Mouse (Mus musculus) left cerebral cortex, postnatal 14 days (tissue): ENCODE measurements around the gene Phf12. TPM values are rescaled to one million over a fixed set of nuclear protein-coding genes. Genes with fewer than 3 reads are reported as not detected.
A peak's percentile ranks its signal among the peaks of the same experiment; 100 is the strongest.

Experiments
- DNase-seq, 2 experiments: peaks; one replicate each; pipeline ENCODE4 v3.0.0; 2021 to 2022; ENCODE audit warnings: low spot score in 2 of 2, mixed read lengths in 1 of 2
- intact Hi-C: fragments of 180-260 bp; cut with DNase I; formaldehyde crosslinking; loops from one replicate; pipeline ENCODE4 v1.15.1; 2025
- microRNA-seq, 2 experiments: library from miRNA; unstranded; fragments of <30 nt; microRNA quantifications; one replicate each; pipeline ENCODE4 v1.2.0; 2022
- total RNA-seq, 2 experiments: library from RNA; stranded (reverse); gene quantifications; 2 replicates each; pipeline ENCODE4 v1.2.3; 2021

The Phf12 gene
- total RNA-seq, 2 experiments from 2014 or later = 45.5 to 48.3 TPM

DNA sequence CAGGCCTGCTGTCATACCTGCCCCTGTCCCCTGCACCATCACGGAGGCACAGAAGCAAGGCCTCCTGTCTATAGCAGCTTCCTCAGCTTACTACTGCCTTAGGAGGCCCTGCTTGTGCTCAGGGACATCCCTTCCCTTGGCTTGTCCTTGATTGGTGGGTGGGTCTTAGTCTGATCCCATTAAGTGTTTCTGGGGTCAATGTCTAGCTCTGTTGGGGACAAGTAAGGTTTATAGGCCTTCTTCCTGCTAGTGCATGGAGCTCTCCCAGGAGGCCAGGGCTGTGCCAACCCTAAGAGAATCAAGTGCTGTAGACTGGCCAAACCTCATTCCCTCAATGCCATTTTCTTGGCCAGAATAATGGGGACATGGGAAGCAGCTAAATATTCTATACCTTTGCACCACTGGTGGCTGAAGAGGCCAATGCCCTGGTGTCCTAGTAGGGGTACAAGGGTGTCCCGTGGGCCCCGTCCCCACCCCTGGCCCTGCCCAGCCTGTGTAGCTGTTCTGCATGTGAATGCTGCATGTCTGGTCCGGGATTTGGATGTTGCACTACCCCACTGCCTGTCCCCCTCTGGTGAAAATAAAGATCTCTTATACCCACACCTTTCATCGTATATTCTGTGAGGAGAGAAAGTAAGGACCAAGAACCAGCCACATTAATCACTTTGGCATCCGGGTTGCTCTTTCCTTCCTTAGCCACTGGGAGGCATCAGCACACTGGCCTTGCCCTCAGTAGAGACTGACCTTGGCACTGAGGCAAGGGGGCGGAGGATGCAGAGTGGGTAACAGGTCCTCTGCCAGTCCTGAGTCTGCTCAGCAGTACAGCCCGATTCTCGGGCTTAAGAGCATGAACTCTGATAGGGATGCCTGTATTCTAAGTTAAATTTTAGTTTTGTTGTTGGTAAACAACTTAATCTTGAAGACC, 77.5 kb downstream of the Phf12 start:
- DNase-seq = peak; percentile 64 to 67

DNA sequence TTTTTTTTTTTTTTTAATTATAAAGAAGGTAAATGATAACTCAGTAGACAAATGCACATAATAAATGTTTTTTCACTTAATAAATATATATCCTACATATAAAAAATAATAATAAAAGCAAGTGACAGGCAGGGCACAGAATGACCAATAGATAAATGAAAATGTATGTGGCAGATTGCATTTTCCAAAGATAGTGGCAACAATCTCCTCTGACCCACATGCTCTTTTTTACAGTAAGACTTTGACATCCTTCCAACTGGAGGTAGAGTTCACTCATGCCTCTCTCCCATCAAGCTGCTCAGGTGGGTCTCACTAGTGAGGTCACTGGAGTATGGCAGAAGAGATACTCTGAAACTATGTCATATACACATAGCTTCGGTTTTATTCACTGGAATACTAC, 80.0 kb downstream of the Phf12 start:
- no peak for DNase-seq
- intact Hi-C loops = no loop called here

More for the DNA sequence above, 77.5 kb downstream of the Phf12 start:
- intact Hi-C loops = loop anchor here (1.0 kb wide), 1 partner anchor 118 kb away; no protein-coding TSS in a partner anchor

DNA sequence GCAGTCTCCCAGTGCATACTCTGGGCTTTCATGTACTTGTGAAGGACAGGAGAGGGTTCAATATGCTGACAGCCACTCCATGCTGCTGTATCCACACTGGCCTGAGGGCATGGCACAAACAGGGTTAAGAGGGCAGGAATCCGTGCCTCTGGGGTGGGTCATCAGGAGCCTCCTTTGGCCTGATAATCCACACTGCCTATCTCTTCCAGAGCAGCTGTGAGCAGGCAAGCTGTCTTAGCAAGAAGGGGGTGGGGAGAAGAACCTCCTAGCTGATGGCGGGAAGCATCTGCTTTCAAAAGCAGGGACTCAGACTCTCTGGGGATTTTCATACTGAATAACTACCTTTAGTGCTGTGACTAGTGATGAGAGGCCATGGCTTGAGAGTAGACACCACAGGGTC, 83.4 kb downstream of the Phf12 start:
- intact Hi-C loops = no loop called here
- DNase-seq = no peak

DNA sequence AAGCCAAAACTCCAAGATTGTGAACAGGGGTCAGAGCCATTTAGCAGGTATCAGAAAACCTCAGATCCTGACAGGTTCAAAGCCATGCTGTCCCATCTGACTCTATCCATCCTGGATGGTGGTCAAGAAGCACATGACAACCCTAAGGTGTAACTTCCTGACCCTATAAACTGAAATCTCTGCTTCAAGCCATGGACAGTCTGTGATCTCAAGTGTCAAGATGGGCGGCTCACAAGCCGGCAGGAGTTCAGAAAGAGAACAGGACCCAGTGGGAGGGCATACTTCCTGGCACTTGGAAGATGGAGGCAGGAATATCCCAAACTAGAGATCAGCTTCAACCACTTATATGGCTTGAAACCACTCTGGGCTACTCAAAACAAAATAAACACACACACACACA, 84.1 kb downstream of the Phf12 start:
- intact Hi-C loops = no loop called here
- no peak for DNase-seq

DNA sequence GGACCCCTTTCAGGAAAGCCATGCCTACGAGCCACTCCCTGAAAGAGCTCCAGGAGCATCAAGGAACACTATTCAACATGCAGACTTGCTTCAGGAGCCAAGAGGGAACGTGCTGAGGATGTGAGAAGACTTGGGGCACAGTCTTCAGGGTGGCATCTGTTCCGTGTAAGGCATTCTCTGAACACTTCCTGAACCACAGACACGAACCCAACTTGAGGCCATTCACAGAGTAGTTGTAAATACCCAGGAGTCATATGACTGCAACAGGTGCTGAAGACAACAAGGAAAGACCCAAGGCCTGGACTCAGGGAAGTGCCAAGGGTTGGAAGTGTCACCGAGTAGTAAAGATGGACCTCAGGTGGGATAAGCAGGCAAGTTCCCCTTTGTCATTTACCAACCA, 85.0 kb downstream of the Phf12 start:
- no peak for DNase-seq
- intact Hi-C loops = no loop called here

DNA sequence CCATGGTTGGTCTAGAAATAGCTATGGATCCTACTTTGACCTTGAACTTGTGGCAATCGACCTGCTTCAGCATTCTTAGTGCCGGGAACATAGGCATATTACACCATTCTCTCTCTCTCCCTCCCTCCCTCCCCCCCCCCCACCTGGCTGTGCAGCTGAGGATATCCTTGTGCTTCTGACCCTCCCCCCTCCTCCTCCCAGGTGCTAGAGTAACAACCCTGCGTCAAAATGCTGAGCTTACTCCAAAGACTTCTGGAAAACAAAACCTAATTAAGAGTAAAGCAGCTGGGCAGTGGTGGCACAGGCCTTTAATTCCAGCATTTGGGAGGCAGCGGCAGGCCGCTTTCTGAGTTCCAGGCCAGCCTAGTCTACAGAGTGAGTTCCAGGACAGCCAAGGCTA, 86.6 kb downstream of the Phf12 start:
- DNase-seq = no peak
- intact Hi-C loops = no loop called here

DNA sequence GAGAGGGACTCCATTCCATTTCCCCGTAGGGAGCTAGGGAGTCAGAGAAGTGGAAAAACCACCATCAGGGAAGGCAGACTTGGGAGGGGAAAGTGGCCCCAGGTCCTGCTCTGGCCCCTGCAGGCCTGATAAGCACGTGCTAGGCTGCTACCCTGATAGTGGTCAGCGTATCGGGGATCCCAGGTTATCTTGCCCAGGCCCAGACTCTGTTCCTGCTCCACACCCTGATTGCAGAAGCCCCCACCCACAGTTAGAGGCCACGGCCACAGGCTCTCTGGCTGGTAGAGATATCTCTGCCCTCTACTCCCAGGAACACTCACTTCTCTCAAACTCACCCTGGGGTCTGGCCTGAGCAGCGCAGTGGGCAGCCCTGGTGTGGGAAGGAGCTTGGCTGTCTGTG, 87.1 kb downstream of the Phf12 start:
- no peak for DNase-seq
- intact Hi-C loops = no loop called here

DNA sequence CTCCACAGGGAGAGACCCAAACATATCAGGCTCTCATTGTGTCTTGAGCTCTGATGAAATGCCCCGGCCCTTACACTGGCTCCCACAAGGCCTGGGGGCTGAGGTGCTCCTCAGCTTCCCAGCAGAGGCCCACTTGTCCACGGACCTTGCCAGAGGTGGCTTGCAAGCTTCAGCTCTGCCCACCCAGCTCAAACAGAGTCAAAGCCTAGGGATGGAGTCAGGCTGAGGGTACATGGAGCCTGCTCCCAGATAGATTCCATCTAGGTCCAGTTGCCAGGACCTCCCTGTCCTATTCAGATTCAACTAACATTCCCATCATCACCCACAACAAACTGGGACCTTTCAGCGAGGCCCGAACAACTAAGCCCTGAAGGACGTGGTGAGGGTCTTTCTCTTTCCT, 89.4 kb downstream of the Phf12 start:
- DNase-seq = no peak
- intact Hi-C loops = no loop called here

DNA sequence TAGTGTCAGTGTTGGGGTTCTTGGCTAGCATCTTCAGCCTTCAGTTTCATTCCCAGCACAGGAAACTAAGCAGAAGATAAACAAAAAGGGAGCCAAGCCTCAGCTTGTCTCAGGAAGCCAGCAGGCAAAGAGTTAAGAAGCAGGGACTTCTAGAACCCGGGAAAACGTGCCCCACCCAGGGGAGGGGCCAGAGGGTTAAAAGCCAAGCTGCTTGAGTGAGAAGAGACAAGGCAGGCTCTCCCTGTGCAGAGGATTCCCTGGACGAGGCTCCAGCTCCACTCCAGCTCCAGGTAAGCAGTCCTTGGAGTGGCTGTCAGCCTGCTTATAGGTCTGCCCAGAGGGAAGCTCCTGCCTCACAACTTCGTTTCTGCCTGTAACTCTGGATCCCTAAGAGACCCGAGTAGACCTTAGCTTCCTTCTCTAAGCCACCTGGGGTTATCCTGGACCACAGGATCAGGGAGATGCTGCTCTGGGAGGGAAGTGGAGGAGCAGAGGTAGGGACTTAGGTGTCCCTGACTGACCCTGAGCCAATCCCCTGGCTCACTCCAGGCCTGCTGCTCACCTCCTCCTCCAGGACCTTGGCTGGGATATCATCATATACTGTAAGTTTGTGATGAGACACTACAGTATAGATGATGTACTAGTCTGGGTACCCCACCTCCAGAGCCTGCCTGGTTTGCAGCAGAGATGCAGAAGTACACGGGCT, 90.0 kb downstream of the Phf12 start:
- no peak for DNase-seq
- intact Hi-C loops = no loop called here

DNA sequence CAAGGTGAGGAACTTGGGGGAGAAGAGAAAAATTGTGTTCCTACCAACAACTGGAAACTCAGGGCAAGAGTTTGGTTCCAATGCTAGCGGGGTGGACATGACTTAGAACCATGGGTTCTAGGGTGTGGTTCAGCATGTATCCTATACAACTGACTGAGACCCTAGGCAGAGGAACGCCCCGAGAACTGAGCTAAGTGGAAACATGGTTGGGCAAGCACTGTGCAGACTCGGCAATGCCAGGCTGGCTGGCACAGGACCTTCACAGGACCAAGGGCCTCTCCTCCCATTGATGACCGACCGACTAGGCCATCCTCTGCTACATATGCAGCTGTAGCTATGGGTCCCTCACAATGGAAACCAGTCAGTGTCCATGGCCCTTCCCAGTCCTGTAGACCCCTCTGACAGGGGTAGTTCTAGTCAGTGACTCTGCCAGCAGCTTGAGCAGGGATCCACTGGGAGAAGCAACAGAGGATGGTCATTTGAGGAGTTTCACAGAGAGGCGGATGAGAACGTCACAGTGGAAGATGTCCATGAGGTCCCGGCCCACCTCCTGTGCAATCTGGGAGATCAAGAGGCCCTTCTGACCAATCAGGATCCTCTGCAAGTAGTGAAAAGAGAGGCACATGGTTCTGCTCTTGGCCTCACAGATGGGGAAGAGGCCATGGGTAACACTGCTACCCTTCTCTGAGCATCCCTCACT, 91.2 kb downstream of the Phf12 start:
- intact Hi-C loops = no loop called here
- no peak for DNase-seq

DNA sequence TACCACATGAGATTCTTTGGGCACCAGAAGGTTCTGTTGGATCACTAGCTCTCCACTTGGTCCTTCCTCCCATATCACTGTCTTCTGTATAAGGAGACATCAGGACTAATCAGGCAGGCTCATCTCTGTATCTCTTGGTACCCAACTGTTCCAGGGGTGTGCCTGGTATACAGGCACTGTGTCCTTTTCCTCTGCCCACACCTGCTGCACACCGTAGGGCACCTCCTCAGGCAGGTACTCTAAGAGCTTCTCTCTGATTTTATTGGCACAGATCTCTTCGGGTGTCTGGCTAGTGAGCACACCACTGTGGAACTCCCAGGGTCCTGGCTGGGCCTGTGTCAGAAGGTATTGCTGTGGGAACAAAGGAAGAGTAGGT, 91.7 kb downstream of the Phf12 start:
- intact Hi-C loops = no loop called here

DNA sequence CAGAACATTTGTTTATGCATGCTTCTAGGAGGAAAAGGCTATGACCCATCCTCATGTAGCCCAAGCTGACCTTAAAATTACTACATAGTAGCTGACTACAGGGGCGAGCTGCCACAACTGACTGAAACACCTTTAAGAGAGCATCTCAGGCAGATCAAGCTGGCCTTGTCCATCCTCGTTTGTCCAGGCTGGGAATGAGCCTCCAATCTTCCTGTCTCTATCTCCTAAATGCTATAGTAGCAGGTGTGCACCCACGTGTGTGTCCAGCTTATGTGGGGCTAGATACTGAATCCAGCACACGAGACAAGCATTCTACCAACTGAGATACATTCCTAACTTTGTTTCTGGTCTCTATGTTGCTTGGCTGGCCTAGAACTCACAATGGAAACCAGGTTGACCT, 92.1 kb downstream of the Phf12 start:
- intact Hi-C loops = no loop called here
- no peak for DNase-seq

More for the DNA sequence above, 91.7 kb downstream of the Phf12 start:
- DNase-seq = no peak

Small RNAs within 50 kb of the gene (microRNA-seq; reads per million reads assigned to microRNA genes)
- 15.8 to 57.9 reads per million in 2 experiments for gene Mir144
- gene Mir451a = 0 reads per million in 2 experiments
- 0 reads per million in 2 experiments for gene Mir451b

Other genes with a start within 250 kb of the Phf12 start
- gene Myo18a, start 219.5 kb upstream of the Phf12 start, total RNA-seq = 100 to 1,000 TPM; 151 to 169 TPM
- gene Gm10277, start 195.0 kb upstream of the Phf12 start, total RNA-seq = not detected
- gene Pipox, start 88.7 kb upstream of the Phf12 start, total RNA-seq = under 1 TPM; 0.18 to 0.70 TPM
- 100 to 1,000 TPM; 153 to 196 TPM for gene Sez6, start 52.0 kb upstream of the Phf12 start, total RNA-seq
- gene Dhrs13, start 49.5 kb downstream of the Phf12 start, total RNA-seq = 10 to 100 TPM; 14.8 to 16.4 TPM
- gene Flot2, start 55.2 kb downstream of the Phf12 start, total RNA-seq = 100 to 1,000 TPM; 118 to 121 TPM
- gene Eral1, start 97.6 kb downstream of the Phf12 start, total RNA-seq = 10 to 100 TPM; 18.9 to 19.5 TPM
- 10 to 100 TPM; 28.8 to 29.9 TPM for gene Fam222b, start 111.9 kb downstream of the Phf12 start, total RNA-seq
- 10 to 100 TPM; 20.7 to 23.3 TPM for gene Traf4, start 182.8 kb downstream of the Phf12 start, total RNA-seq
- 1 to 10 TPM; 3.3 to 3.5 TPM for gene Nek8, start 193.9 kb downstream of the Phf12 start, total RNA-seq
- 10 to 100 TPM; 27.4 to 29.6 TPM for gene Tlcd1, start 194.0 kb downstream of the Phf12 start, total RNA-seq
- gene Rpl23a, start 200.8 kb downstream of the Phf12 start, total RNA-seq = 100 to 1,000 TPM; 643 to 660 TPM
- 10 to 100 TPM; 32.6 to 34.5 TPM for gene Rab34, start 205.7 kb downstream of the Phf12 start, total RNA-seq
- gene Proca1, start 210.6 kb downstream of the Phf12 start, total RNA-seq = 1 to 10 TPM; 5.1 to 6.7 TPM